Mouse (Mus musculus): ENCODE results near the gene Dusp2. TPM values are rescaled to one million over a fixed set of nuclear protein-coding genes. Genes with fewer than 3 reads are reported as not detected.

The Dusp2 gene
- polyA plus RNA-seq, 1 experiment from 2014 or later = 4.5 TPM

DNA sequence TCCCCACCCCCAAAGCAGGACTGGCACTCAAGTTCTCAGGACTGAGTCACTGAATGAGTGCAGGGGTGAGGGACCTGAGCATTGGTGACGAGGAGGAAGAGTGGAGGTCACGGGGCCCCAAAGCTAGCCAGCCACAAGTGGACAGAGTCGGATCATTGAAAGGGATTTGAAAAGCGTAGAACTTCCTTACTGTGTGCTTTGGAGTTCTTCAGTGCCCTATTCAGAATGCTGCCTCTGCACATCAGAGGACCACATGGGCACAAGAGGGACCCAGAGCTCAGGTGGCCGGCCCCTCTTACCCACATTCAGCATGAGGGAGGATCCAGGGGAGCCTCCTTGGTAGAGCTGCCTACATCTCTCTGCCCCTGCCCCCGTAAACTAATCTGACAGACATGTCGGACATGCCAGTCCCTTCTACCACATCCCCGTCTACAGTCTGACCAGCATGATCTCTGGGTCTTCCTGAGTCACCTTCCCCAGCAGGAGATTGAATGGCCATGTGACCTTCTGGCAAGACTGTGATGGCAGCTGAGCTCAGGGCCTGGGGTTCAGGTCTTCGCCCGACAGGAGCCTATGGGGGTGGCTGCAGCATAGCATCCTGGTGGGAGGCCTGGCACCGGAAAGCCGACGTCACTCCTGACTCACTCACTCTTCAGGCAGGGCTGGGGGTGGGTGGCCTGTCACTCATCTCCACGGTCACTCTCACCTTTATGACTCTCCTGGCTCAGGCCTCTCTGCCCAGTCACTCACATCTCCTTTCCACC, 3.0 kb upstream of the Dusp2 start:
- Histone ChIP-seq H3K27ac (ENCODE audit: low read depth) (no peak overlapping the region), H3K9ac (ENCODE audit: low read length) (no peak overlapping the region), H3K4me2 (ENCODE audit: low read length) (no peak overlapping the region), H3K36me3 (ENCODE audit: control insufficient read depth, insufficient read depth, low read length) (no peaks in the 10 kb centered on the region), H3K9me3 (ENCODE audit: control insufficient read depth, low read length) (no peaks in the 10 kb centered on the region), H3K27me3 (replicated peaks; ENCODE audit: control insufficient read depth, insufficient read depth, low read length) (peaks cover 33% of the 10 kb centered on the region), H3K4me1 (replicated peaks; ENCODE audit: control insufficient read depth, insufficient read depth, low read length) (0 out of 2 replicates have a peak, but pooled peaks cover 6% of the 10 kb centered on the region), H3K4me3 (ENCODE audit: low read depth, low read length) (no peak overlapping the region)
- DNase-seq (ENCODE audit: low spot score) (no peak), ATAC-seq (replicated peaks; ENCODE audit: low FRiP score, low TSS enrichment, low read depth) (no peak)
- 79% methylated on average over 14 of the region's 14 CpGs for WGBS

DNA sequence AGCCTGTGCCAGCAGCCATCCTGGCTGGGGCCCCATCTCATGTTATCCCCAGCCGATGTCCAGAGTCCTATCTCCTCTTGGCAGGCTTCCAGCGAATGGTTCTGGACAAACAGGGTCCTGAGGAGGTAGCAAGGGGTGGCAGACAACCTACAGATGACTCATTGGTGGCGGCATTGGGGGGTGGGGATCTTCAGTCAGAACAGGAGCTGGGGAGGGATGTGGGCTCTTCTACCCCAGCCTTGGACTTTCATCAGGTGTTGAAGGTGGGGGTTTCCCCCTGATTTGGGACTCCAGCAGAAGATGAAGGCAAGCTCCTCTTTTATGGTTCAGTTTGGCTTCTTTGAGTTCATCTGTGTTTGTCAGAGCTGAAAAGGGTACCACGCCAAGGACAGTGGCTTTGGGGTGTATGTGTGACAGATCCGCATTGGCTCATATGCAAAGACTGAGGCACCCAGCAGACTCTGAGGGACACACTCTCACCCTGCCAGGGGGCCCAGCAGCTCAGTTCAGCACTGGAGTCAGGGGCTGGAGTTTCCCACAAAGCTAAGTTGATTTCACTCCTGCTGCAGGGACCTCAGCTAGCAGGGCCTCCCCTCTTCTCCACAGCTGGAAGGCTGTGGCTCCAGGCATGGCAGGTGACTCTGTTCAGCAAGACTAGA, 1.9 kb upstream of the Dusp2 start:
- no peak for ATAC-seq (replicated peaks; ENCODE audit: low FRiP score, low TSS enrichment, low read depth)
- no peak overlapping the region for H3K4me3 ChIP-seq (ENCODE audit: low read depth, low read length)
- H3K27ac ChIP-seq (ENCODE audit: low read depth) = no peak overlapping the region
- no peaks in the 10 kb centered on the region for H3K9me3 ChIP-seq (ENCODE audit: control insufficient read depth, low read length)
- H3K4me1 ChIP-seq (replicated peaks; ENCODE audit: control insufficient read depth, insufficient read depth, low read length) = 0 out of 2 replicates have a peak, but pooled peaks cover 6% of the 10 kb centered on the region
- peaks cover 37% of the 10 kb centered on the region for H3K27me3 ChIP-seq (replicated peaks; ENCODE audit: control insufficient read depth, insufficient read depth, low read length)
- no peak overlapping the region for H3K4me2 ChIP-seq (ENCODE audit: low read length)
- no peak for DNase-seq (ENCODE audit: low spot score)
- no peaks in the 10 kb centered on the region for H3K36me3 ChIP-seq (ENCODE audit: control insufficient read depth, insufficient read depth, low read length)
- H3K9ac ChIP-seq (ENCODE audit: low read length) = no peak overlapping the region
- 59% methylated on average over 5 of the region's 5 CpGs for WGBS

DNA sequence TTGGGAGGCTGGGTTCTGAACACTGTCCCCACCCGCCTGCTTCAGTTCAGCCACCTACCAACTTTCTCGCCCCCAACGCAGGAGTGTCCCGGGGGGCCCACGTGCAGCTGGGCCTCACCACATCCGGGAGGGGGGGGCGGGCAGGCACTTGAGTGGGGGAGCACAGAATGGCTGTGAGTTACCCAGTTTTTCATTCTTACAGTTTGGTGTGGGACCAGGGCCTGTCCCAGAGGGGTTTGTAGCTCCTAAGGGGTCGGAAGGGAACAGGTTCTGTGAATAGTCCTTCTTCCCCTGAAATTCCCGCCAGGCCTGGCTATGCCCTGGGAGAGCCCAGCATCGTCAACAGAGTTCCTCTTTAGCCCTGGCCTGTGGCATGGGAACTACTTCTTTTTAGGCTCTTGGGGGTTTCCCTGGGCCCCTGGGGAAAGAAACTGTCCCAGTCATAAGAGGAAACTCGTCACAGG, 849 bp upstream of the Dusp2 start:
- H3K36me3 ChIP-seq (ENCODE audit: control insufficient read depth, insufficient read depth, low read length) = no peaks in the 10 kb centered on the region
- 0 out of 2 replicates have a peak, but pooled peaks cover 6% of the 10 kb centered on the region for H3K4me1 ChIP-seq (replicated peaks; ENCODE audit: control insufficient read depth, insufficient read depth, low read length)
- no peak overlapping the region for H3K27ac ChIP-seq (ENCODE audit: low read depth)
- no peak overlapping the region for H3K4me3 ChIP-seq (ENCODE audit: low read depth, low read length)
- H3K9ac ChIP-seq (ENCODE audit: low read length) = no peak overlapping the region
- peaks cover 37% of the 10 kb centered on the region for H3K27me3 ChIP-seq (replicated peaks; ENCODE audit: control insufficient read depth, insufficient read depth, low read length)
- H3K4me2 ChIP-seq (ENCODE audit: low read length) = no peak overlapping the region
- H3K9me3 ChIP-seq (ENCODE audit: control insufficient read depth, low read length) = no peaks in the 10 kb centered on the region
- DNase-seq (ENCODE audit: low spot score) (no peak), ATAC-seq (replicated peaks; ENCODE audit: low FRiP score, low TSS enrichment, low read depth) (no peak)
- 48% methylated on average over 11 of the region's 11 CpGs for WGBS

DNA sequence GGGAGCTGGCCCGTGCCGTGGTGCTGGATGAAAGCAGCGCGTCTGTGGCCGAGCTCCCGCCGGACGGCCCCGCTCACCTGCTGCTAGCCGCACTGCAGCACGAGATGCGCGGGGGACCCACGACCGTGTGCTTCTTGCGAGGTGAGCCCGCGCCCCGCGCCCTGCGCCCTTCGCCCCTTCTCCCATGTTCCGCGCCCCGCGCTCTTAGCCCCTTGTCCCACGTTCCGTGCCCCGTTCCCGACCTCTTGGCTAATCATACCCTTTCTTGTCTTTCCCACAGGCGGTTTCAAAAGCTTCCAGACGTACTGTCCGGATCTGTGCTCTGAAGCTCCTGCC, 506 bp downstream of the Dusp2 start:
- ATAC-seq (replicated peaks; ENCODE audit: low FRiP score, low TSS enrichment, low read depth) = no peak; the same call in 1 of the 2 replicates
- H3K27ac ChIP-seq (ENCODE audit: low read depth) = no peak overlapping the region

DNA sequence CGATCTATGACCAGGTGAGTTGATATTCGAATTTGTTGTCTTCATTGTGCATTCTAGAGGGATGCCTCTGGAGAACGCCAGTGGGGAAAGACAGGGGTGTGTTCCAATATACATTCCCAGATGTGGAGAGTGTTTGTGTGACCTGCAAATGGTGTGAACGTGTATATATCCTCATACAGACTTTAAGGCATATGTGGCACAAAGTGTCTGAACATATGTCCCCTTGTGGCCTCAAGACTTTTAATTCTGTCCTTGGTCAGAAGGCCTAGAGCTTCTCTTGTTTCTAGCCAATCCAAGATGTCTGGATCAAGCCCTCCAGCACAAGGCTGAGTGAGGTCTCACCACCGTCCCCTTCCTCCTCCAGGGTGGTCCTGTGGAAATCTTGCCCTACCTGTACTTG, 926 bp downstream of the Dusp2 start:
- H3K27me3 ChIP-seq (replicated peaks; ENCODE audit: control insufficient read depth, insufficient read depth, low read length) = peaks cover 37% of the 10 kb centered on the region
- H3K4me3 ChIP-seq (ENCODE audit: low read depth, low read length) = peak overlapping the region; percentile 43
- WGBS = 45% methylated on average over 5 of the region's 5 CpGs
- no peaks in the 10 kb centered on the region for H3K36me3 ChIP-seq (ENCODE audit: control insufficient read depth, insufficient read depth, low read length)
- 0 out of 2 replicates have a peak, but pooled peaks cover 6% of the 10 kb centered on the region for H3K4me1 ChIP-seq (replicated peaks; ENCODE audit: control insufficient read depth, insufficient read depth, low read length)
- H3K9ac ChIP-seq (ENCODE audit: low read length) = peak overlapping the region; percentile 50; the same call in 1 of the 2 replicates
- H3K27ac ChIP-seq (ENCODE audit: low read depth) = no peak overlapping the region
- ATAC-seq (replicated peaks; ENCODE audit: low FRiP score, low TSS enrichment, low read depth) = no peak
- H3K9me3 ChIP-seq (ENCODE audit: control insufficient read depth, low read length) = no peaks in the 10 kb centered on the region
- H3K4me2 ChIP-seq (ENCODE audit: low read length) = peak overlapping the region; percentile 65
- no peak for DNase-seq (ENCODE audit: low spot score)

More for the DNA sequence above, 506 bp downstream of the Dusp2 start:
- H3K36me3 ChIP-seq (ENCODE audit: control insufficient read depth, insufficient read depth, low read length) = no peaks in the 10 kb centered on the region
- H3K9me3 ChIP-seq (ENCODE audit: control insufficient read depth, low read length) = no peaks in the 10 kb centered on the region
- peak overlapping the region; percentile 65 for H3K4me2 ChIP-seq (ENCODE audit: low read length)
- H3K4me3 ChIP-seq (ENCODE audit: low read depth, low read length) = peak overlapping the region; percentile 43
- H3K4me1 ChIP-seq (replicated peaks; ENCODE audit: control insufficient read depth, insufficient read depth, low read length) = 0 out of 2 replicates have a peak, but pooled peaks cover 6% of the 10 kb centered on the region
- no peak for DNase-seq (ENCODE audit: low spot score)
- peaks cover 37% of the 10 kb centered on the region for H3K27me3 ChIP-seq (replicated peaks; ENCODE audit: control insufficient read depth, insufficient read depth, low read length)
- peak overlapping the region; percentile 50 for H3K9ac ChIP-seq (ENCODE audit: low read length)
- 4% methylated on average over 33 of the region's 33 CpGs for WGBS

DNA sequence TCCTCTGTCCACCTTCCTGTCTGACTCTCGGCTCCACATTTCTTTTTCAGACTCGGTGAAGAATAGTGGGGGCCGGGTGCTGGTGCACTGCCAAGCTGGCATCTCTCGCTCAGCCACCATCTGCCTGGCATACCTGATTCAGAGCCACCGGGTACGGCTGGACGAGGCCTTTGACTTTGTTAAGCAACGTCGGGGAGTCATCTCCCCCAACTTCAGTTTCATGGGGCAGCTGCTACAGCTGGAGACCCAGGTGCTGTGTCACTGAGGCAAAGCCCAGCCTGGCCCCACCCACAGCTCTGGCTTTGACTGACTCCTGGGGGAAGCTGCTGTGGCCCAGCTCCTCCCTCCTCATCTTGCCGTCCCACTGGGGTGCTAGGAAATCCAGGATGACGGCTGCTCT, 1.6 kb downstream of the Dusp2 start:
- Histone ChIP-seq H3K27ac (ENCODE audit: low read depth) (no peak overlapping the region), H3K9me3 (ENCODE audit: control insufficient read depth, low read length) (no peaks in the 10 kb centered on the region), H3K4me3 (ENCODE audit: low read depth, low read length) (0 out of 2 replicates have a peak overlapping the region, but pooled peaks have one; percentile 43), H3K4me2 (ENCODE audit: low read length) (peak overlapping the region; percentile 65; the same call in 1 of the 2 replicates), H3K36me3 (ENCODE audit: control insufficient read depth, insufficient read depth, low read length) (no peaks in the 10 kb centered on the region), H3K27me3 (replicated peaks; ENCODE audit: control insufficient read depth, insufficient read depth, low read length) (peaks cover 37% of the 10 kb centered on the region), H3K4me1 (replicated peaks; ENCODE audit: control insufficient read depth, insufficient read depth, low read length) (0 out of 2 replicates have a peak, but pooled peaks cover 6% of the 10 kb centered on the region), H3K9ac (ENCODE audit: low read length) (no peak overlapping the region)
- WGBS = 73% methylated on average over 11 of the region's 11 CpGs
- no peak for ATAC-seq (replicated peaks; ENCODE audit: low FRiP score, low TSS enrichment, low read depth)
- no peak for DNase-seq (ENCODE audit: low spot score)

DNA sequence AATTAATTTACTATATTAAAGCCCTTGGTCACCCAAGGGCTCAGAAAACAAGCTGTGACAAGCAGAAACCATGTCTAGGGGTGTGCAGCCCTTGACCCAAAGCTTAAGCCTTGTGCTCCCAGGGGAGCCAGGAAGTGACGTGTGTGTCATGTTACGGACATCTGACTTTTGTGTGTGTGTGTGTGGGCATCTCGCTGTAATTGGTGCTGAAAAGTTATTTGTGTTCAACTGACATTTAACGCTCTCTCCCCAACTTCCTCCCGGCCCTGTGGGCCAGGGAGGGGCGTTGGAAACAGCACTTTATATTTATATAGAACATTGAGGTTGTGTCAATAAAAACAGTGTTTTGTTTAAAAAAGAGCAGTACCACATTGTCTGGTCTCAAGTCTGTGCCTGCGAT, 2.1 kb downstream of the Dusp2 start:
- no peak overlapping the region for H3K9ac ChIP-seq (ENCODE audit: low read length)
- H3K4me3 ChIP-seq (ENCODE audit: low read depth, low read length) = no peak overlapping the region
- no peak for ATAC-seq (replicated peaks; ENCODE audit: low FRiP score, low TSS enrichment, low read depth)
- no peak overlapping the region for H3K27ac ChIP-seq (ENCODE audit: low read depth)
- H3K4me1 ChIP-seq (replicated peaks; ENCODE audit: control insufficient read depth, insufficient read depth, low read length) = 0 out of 2 replicates have a peak, but pooled peaks cover 6% of the 10 kb centered on the region
- H3K4me2 ChIP-seq (ENCODE audit: low read length) = no peak overlapping the region
- peaks cover 37% of the 10 kb centered on the region for H3K27me3 ChIP-seq (replicated peaks; ENCODE audit: control insufficient read depth, insufficient read depth, low read length)
- no peaks in the 10 kb centered on the region for H3K36me3 ChIP-seq (ENCODE audit: control insufficient read depth, insufficient read depth, low read length)
- no peak for DNase-seq (ENCODE audit: low spot score)
- no peaks in the 10 kb centered on the region for H3K9me3 ChIP-seq (ENCODE audit: control insufficient read depth, low read length)
- WGBS = 60% methylated on average over 7 of the region's 7 CpGs

DNA sequence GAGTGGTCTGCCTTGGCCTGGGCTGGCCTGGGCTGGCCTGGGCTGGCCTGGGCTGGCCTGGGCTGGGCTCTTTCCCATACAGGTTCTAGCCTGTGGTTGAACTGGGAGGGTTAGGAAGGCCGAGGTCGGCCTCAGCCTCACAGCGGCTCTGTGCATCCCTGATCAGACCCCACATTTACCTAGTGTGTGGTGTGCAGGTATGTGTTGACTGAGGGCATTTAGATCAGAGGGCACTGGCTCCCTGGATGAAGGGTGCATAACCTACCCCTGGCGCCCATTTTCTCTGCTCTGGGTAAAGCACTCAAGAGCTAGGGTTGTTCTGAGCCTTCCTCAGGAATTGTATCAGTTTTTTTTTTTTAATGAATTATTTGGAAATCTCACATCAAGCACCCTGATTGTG, 2.5 kb downstream of the Dusp2 start, which contains the start of gene Astl:
Astl (plus strand) TSS at position 224 of the 400 bp plus-strand sequence.
- Histone ChIP-seq H3K4me2 (ENCODE audit: low read length) (0 out of 2 replicates have a peak within 1 kb of the TSS, but pooled peaks have one; percentile 65), H3K4me1 (replicated peaks; ENCODE audit: control insufficient read depth, insufficient read depth, low read length) (0 out of 2 replicates have a peak, but pooled peaks cover 6% of the 10 kb centered on the region), H3K27me3 (replicated peaks; ENCODE audit: control insufficient read depth, insufficient read depth, low read length) (peaks cover 37% of the 10 kb centered on the region), H3K36me3 (ENCODE audit: control insufficient read depth, insufficient read depth, low read length) (no peaks in the 10 kb centered on the region), H3K9ac (ENCODE audit: low read length) (no peak within 1 kb of the TSS), H3K9me3 (ENCODE audit: control insufficient read depth, low read length) (no peaks in the 10 kb centered on the region), H3K4me3 (ENCODE audit: low read depth, low read length) (0 out of 2 replicates have a peak within 1 kb of the TSS, but pooled peaks have one; percentile 43), H3K27ac (ENCODE audit: low read depth) (no peak within 1 kb of the TSS)
- ATAC-seq (replicated peaks; ENCODE audit: low FRiP score, low TSS enrichment, low read depth) = no peak
- WGBS = 86% methylated on average over 4 of the region's 4 CpGs
- DNase-seq (ENCODE audit: low spot score) = no peak
